Mouse (Mus musculus): ENCODE measurements around the gene Plbd2. TPM values are rescaled to one million over a fixed set of nuclear protein-coding genes. Genes with fewer than 3 reads are reported as not detected.

Gene Plbd2
- polyA plus RNA-seq, 1 experiment = 24.3 TPM

DNA sequence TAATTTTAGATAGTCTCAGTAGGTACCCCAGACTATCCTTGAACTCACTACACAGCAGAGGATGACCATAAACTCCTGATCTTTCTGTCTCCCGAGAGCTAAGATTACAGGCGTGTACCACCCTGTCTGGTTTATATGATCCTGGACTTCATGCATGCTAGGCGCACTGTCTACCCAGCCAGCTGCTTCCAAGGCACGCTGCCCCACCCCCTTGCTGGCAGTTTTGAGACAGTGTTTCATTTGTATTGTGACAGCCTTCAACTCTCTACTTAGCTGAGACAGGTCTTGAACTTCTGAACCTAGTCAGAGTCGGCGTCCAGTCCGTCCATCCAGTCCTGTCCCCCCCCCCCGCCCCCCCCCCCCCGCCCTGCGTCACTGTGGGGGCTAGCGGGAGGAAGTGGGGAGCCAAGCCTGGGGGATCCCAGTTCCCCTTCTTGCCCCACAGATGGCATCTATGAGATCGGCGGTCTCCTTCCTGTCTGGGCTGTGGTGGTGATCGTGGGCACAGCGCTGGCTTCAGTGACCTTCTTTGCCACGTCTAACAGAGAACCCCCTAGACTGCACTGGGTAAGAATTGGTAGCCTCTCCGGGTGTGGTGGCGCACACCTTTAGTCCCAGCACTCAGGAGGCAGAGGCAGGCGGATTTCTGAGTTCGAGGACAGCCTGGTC, 24.0 kb upstream of the Plbd2 start:
- peaks cover 44% of the 10 kb centered on the region for H3K4me1 ChIP-seq
- H3K36me3 ChIP-seq (replicated peaks; ENCODE audit: low read length) = peaks cover 82% of the 10 kb centered on the region
- H3K9me3 ChIP-seq = no peaks in the 10 kb centered on the region
- no peak for TF ChIP-seq FLI1 (IDR thresholded peaks at IDR 0.05; ENCODE audit: low read length)
- TF ChIP-seq GATA1 (IDR thresholded peaks at IDR 0.05; ENCODE audit: borderline replicate concordance, low read length) = no peak
- no peak overlapping the region for H3K4me3 ChIP-seq (replicated peaks)
- H3K27me3 ChIP-seq (replicated peaks) = no peaks in the 10 kb centered on the region

DNA sequence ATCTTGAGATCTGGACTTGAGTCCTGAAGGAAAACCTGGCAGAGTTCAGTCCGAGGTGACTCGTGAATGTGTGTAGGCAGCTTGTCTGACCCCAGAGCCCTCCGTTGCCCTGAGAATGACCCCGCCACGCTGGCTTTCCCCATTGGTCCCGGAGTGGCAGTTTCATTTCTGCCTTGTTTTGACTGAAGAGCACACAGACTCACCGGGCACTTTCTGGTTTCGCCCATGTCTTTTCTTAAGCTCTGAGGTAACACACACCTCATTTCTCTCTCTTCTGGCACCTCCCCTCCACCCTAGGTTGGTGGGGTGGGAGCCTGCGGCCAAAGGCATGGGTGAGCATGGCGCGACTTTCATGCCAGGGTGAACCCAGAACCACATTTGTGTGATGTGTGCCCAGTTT, 22.9 kb upstream of the Plbd2 start:
- peaks cover 82% of the 10 kb centered on the region for H3K36me3 ChIP-seq (replicated peaks; ENCODE audit: low read length)
- H3K4me3 ChIP-seq (replicated peaks) = no peak overlapping the region
- H3K9me3 ChIP-seq = no peaks in the 10 kb centered on the region
- TF ChIP-seq GATA1 (IDR thresholded peaks at IDR 0.05; ENCODE audit: borderline replicate concordance, low read length) = no peak
- no peak for TF ChIP-seq FLI1 (IDR thresholded peaks at IDR 0.05; ENCODE audit: low read length)
- no peaks in the 10 kb centered on the region for H3K27me3 ChIP-seq (replicated peaks)
- peaks cover 41% of the 10 kb centered on the region for H3K4me1 ChIP-seq

DNA sequence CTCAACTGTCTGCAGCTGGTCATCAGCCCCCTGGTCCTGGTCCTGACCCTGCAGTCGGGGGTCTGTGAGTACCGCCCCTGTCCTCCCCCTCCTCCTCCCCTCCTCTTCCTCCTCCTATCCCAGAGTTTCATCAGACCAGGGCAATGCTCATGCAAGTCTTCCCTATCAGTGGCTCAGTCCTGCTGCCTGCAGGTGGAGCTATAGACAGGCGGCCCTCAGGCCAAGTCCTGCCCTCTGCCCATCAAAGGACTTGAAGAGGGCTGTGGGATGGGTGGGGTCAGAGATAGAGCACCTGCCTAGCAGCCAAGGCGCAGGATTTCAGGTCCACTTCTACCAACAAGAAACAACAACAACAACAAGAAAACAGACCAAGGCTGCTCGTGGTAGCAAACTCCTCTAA, 22.3 kb upstream of the Plbd2 start:
- H3K9me3 ChIP-seq = no peaks in the 10 kb centered on the region
- no peak for TF ChIP-seq GATA1 (IDR thresholded peaks at IDR 0.05; ENCODE audit: borderline replicate concordance, low read length)
- TF ChIP-seq FLI1 (IDR thresholded peaks at IDR 0.05; ENCODE audit: low read length) = no peak
- no peaks in the 10 kb centered on the region for H3K27me3 ChIP-seq (replicated peaks)
- H3K4me3 ChIP-seq (replicated peaks) = no peak overlapping the region
- peaks cover 82% of the 10 kb centered on the region for H3K36me3 ChIP-seq (replicated peaks; ENCODE audit: low read length)
- peaks cover 40% of the 10 kb centered on the region for H3K4me1 ChIP-seq

DNA sequence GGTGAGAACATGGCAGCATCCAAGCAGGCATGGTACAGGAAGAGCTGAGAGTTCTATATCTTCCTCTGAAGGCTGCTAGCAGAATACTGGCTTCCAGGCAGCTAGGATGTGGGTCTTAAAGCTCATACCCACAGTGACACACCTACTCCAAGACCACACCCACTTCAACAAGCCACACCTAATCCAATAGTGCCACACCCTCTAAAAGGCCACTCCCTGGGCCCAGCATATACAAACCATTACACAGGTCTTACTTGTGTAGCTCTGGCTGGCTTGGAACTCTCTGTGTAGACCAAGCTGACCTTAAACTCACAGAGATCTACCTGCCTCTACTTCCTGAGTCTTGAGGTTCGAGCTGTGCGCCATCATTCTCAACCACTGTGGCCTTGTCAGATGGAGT, 21.3 kb upstream of the Plbd2 start:
- Histone ChIP-seq H3K4me3 (replicated peaks) (no peak overlapping the region), H3K27me3 (replicated peaks) (no peaks in the 10 kb centered on the region), H3K4me1 (peaks cover 45% of the 10 kb centered on the region)

DNA sequence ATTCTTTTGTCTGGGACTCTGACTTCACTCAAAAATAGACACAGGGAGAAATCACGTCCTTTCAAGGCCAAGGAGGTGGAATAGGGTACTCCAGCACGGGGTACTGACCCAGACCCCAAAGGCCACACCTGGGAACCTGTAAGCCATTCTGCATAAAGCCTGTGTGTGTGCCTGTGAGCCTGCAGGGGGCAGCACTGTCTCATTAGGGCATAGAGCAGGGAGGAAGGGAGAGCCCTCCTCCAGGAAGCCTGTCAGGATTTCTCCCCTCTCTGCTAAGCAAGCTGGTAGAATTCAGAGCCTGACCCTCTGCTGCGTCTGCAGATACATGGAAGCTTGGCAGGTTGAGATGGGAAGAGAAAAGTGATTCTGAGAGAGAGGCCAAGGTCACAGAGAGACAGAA, 19.2 kb upstream of the Plbd2 start:
- H3K27me3 ChIP-seq (replicated peaks) = no peaks in the 10 kb centered on the region
- TF ChIP-seq GATA1 (IDR thresholded peaks at IDR 0.05; ENCODE audit: borderline replicate concordance, low read length) (no peak), FLI1 (IDR thresholded peaks at IDR 0.05; ENCODE audit: low read length) (no peak)
- H3K36me3 ChIP-seq (replicated peaks; ENCODE audit: low read length) = peaks cover 74% of the 10 kb centered on the region
- H3K4me1 ChIP-seq = peaks cover 39% of the 10 kb centered on the region
- H3K4me3 ChIP-seq (replicated peaks) = no peak overlapping the region
- no peaks in the 10 kb centered on the region for H3K9me3 ChIP-seq

More for the DNA sequence above, 21.3 kb upstream of the Plbd2 start:
- Histone ChIP-seq H3K9me3 (no peaks in the 10 kb centered on the region), H3K36me3 (replicated peaks; ENCODE audit: low read length) (peaks cover 84% of the 10 kb centered on the region)
- no peak for TF ChIP-seq FLI1 (IDR thresholded peaks at IDR 0.05; ENCODE audit: low read length)
- TF ChIP-seq GATA1 (IDR thresholded peaks at IDR 0.05; ENCODE audit: borderline replicate concordance, low read length) = no peak

DNA sequence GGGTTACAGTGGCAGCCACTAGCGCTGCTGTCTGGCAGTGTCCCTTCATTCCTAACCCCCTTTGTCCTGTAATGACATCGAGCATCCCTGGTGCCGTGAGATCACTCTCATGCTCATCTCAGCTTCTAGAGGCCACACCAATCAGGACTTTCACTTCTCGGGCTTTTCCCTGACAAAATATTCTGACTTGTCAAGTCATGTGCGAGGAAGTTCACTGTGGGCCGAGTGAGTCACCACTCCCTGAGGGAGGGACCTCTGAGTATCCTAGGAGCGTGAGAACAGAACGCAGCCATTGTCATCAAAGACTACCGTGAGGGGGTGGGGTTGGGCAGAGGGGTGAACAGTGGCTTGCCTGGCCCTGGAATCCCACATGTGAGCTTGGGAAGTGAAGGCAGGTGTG, 14.1 kb upstream of the Plbd2 start:
- Histone ChIP-seq H3K36me3 (replicated peaks; ENCODE audit: low read length) (peaks cover 62% of the 10 kb centered on the region), H3K4me1 (peaks cover 61% of the 10 kb centered on the region), H3K9me3 (no peaks in the 10 kb centered on the region), H3K4me3 (replicated peaks) (peak overlapping the region; percentile 79), H3K27me3 (replicated peaks) (no peaks in the 10 kb centered on the region)
- TF ChIP-seq FLI1 (IDR thresholded peaks at IDR 0.05; ENCODE audit: low read length) (no peak), GATA1 (IDR thresholded peaks at IDR 0.05; ENCODE audit: borderline replicate concordance, low read length) (no peak)

DNA sequence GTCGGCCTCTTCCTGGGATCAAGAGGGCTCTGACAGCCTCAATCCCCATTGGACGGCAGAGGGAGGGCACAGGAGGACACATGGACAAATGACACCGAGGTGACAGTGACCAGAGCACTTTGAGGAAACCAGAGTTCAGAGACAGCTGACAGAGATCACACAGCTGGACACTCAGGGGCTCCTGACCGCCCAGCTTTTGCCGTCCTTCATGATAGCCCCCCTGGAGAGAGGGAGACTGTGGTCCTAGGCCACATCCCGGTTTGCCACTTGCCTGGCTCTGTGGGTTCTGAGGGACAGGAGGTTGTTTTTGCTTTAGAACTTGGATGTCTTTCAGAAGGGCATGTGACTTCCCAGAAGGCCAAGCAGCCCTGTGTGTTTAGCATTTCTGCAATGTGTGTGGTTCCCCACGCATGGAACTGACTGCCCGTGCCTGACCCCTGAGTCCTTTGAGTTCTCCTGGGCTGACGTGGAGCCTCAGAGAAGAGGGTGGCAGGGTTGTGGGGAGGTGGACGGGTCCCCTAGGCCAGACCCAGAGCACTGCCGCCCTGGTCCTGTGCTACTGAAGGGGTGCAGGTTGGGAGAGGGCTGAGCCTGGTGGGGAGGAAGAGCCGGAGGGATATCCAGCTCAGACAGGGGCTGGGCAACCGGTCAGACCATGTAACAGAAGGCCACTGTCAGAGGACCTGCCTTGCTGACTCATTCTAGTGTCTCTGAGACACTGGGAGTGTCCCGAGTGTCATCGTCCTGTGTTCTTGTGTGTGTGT, 13.0 kb upstream of the Plbd2 start:
- peak overlapping the region; percentile 72 for H3K4me3 ChIP-seq (replicated peaks)
- H3K36me3 ChIP-seq (replicated peaks; ENCODE audit: low read length) = peaks cover 51% of the 10 kb centered on the region
- TF ChIP-seq FLI1 (IDR thresholded peaks at IDR 0.05; ENCODE audit: low read length) (no peak), GATA1 (IDR thresholded peaks at IDR 0.05; ENCODE audit: borderline replicate concordance, low read length) (no peak)
- no peaks in the 10 kb centered on the region for H3K27me3 ChIP-seq (replicated peaks)
- no peaks in the 10 kb centered on the region for H3K9me3 ChIP-seq
- H3K4me1 ChIP-seq = peaks cover 71% of the 10 kb centered on the region

DNA sequence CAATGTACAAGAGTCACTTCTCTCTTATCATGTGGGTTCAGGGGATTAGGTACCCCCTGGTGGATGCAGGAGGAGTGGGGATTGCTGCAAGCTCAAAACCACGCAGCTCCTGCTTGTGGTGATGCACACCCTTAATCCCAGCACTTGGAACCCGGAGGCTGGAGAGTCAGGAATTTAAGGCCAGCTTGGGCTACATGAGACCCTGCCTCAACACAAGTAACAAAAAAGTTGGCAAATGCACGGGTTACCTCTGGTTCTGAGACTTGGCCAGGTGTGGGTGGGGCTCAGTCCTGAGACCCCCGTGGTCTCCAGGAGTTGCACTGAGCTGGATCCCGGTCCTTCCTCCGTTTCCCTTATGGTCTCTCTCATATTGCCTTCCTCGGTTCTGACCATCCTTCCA, 12.0 kb upstream of the Plbd2 start:
- Histone ChIP-seq H3K4me1 (peaks cover 72% of the 10 kb centered on the region), H3K9me3 (no peaks in the 10 kb centered on the region), H3K27me3 (replicated peaks) (no peaks in the 10 kb centered on the region), H3K36me3 (replicated peaks; ENCODE audit: low read length) (peaks cover 41% of the 10 kb centered on the region), H3K4me3 (replicated peaks) (no peak overlapping the region)
- TF ChIP-seq GATA1 (IDR thresholded peaks at IDR 0.05; ENCODE audit: borderline replicate concordance, low read length) = no peak
- TF ChIP-seq FLI1 (IDR thresholded peaks at IDR 0.05; ENCODE audit: low read length) = no peak

DNA sequence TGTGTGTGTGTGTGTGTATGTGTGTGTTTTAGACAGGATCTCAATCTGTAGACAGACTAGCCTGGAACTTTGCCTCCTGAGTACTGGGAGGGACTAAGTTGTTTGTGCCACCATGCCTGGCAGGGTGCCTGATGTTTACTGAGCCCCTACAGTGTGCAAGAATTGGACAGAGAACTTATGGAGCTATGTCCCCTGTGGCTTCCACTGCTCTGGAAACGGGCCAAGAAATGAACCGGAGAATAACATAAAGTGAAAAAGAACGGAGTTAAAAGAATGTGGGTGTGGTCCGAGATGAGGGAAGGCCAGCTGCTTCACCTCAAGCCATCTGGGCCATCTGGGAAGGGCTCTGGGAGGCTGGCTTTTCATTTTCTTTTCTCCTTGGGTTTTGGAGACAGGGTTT, 11.3 kb upstream of the Plbd2 start:
- Histone ChIP-seq H3K4me1 (peaks cover 76% of the 10 kb centered on the region), H3K4me3 (replicated peaks) (no peak overlapping the region), H3K27me3 (replicated peaks) (no peaks in the 10 kb centered on the region), H3K36me3 (replicated peaks; ENCODE audit: low read length) (peaks cover 34% of the 10 kb centered on the region), H3K9me3 (no peaks in the 10 kb centered on the region)
- TF ChIP-seq FLI1 (IDR thresholded peaks at IDR 0.05; ENCODE audit: low read length) = no peak
- no peak for TF ChIP-seq GATA1 (IDR thresholded peaks at IDR 0.05; ENCODE audit: borderline replicate concordance, low read length)

DNA sequence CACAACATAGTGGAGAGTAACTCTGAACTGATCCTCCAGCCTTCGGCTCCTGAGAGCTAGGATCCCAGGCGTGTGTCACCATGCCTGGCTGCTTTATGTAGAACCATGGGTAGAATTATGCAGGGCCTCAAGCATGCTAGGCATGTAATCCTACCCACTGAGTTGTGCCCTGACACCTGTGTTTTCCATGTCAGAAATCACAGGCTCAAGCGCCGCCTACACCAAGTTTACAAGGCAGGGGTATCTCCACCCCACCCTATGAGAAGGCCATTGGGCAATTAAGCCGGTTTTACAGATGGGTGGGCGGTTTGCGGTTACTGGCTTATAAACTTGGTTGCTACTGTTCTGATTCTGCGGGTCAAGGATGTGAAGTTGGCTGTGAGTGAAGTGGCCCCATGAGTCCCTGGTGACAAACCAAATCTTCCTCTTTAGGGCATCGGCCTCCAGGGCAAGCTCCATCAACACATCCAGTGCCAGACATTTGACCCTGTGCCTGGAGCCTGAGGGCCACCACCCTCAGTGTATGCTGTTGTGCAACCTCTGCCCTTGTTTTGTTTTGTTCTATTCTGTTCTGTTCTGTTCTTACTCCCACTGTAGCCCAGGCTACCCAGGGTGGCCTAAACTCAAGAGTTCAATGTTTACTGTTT, 10.7 kb upstream of the Plbd2 start:
- Histone ChIP-seq H3K4me1 (peaks cover 74% of the 10 kb centered on the region), H3K9me3 (peaks cover 3% of the 10 kb centered on the region), H3K4me3 (replicated peaks) (no peak overlapping the region), H3K27me3 (replicated peaks) (no peaks in the 10 kb centered on the region), H3K36me3 (replicated peaks; ENCODE audit: low read length) (peaks cover 30% of the 10 kb centered on the region)
- no peak for TF ChIP-seq GATA1 (IDR thresholded peaks at IDR 0.05; ENCODE audit: borderline replicate concordance, low read length)
- no peak for TF ChIP-seq FLI1 (IDR thresholded peaks at IDR 0.05; ENCODE audit: low read length)
